Mouse (Mus musculus) CH12.LX (cell line): ENCODE data around the gene Opcml.

ENCODE experiments used
- CTCF ChIP-seq, 2 experiments: IDR thresholded peaks in 1 of 2; conservative IDR thresholded peaks in 1 of 2; 2 replicates each; pipeline ENCODE4 v1.5.1; 2011 to 2012; ENCODE audit warnings: low read depth in 2 of 2, low read length in 2 of 2, improper control_type of control experiment in 1 of 2, inconsistent platforms in 1 of 2, mild to moderate bottlenecking in 1 of 2, moderate library complexity in 1 of 2
- EP300 ChIP-seq: IDR thresholded peaks from 2 replicates; pipeline ENCODE4 v1.6.1; 2011; ENCODE audit warnings: low read length, improper control_type of control experiment
- ETS1 ChIP-seq: conservative IDR thresholded peaks from 2 replicates; pipeline ENCODE4 v1.6.1; 2012; ENCODE audit warnings: low read depth, mild to moderate bottlenecking, inconsistent platforms, low read length, improper control_type of control experiment, moderate library complexity
- GABPA ChIP-seq: IDR thresholded peaks from 2 replicates; pipeline ENCODE4 v1.6.1; 2012; ENCODE audit warnings: low read depth, low read length, improper control_type of control experiment, inconsistent platforms; ENCODE audit not compliant: insufficient replicate concordance
- KAT2A ChIP-seq: IDR thresholded peaks from 2 replicates; pipeline ENCODE4 v1.6.1; 2012; ENCODE audit warnings: low read length, improper control_type of control experiment, inconsistent platforms; ENCODE audit not compliant: insufficient replicate concordance
- NRF1 ChIP-seq: IDR thresholded peaks from 2 replicates; pipeline ENCODE4 v1.6.1; 2014; ENCODE audit warnings: low read depth, mild to moderate bottlenecking, inconsistent platforms, low read length, improper control_type of control experiment, moderate library complexity
- POLR2A ChIP-seq: IDR thresholded peaks from 2 replicates; pipeline ENCODE4 v1.6.1; 2011; ENCODE audit warnings: low read depth, mild to moderate bottlenecking, improper control_type of control experiment, low read length
- ZC3H11A ChIP-seq: IDR thresholded peaks from 2 replicates; pipeline ENCODE4 v1.6.1; 2012; ENCODE audit warnings: low read depth, mild to moderate bottlenecking, inconsistent platforms, low read length, improper control_type of control experiment

DNA sequence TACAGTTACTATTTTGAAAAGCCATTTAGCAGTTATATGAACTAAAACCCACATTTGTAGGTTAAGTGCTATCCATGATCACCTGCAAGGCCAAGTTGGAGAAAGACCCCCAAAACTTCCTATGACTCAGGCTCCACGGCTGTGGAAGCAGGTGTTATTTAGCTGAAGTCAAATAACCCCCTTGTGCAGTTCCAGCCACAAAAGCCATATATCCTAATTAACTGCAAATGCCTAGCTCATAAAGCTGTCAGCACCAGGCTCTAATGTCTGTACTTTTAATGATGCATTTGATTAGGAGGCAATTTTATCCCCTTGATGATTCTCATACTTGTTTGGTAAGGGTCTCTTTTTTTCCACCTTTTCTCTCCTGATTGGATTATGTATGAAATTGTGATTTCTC is 300.8 kb downstream of the Opcml start:
- TF ChIP-seq POLR2A (no peak), NRF1 (no peak), EP300 (no peak), CTCF (conservative IDR thresholded peaks at IDR 0.05 in 1 of 2, IDR thresholded peaks at IDR 0.05 in 1 of 2; ENCODE audit: low read depth in 2 of 2, low read length in 2 of 2) (no peak), ZC3H11A (no peak), GABPA (no peak), ETS1 (no peak), KAT2A (no peak)
